Mouse (Mus musculus): ENCODE measurements at regions not wholly inside any gene's neighbourhood (a gene's known extent, or its start where the extent isn't known, plus 50 kb on each side); places are given as distances from the start of the nearest gene placed in this dataset.
A peak's percentile ranks its signal among the peaks of the same experiment; 100 is the strongest.

DNA sequence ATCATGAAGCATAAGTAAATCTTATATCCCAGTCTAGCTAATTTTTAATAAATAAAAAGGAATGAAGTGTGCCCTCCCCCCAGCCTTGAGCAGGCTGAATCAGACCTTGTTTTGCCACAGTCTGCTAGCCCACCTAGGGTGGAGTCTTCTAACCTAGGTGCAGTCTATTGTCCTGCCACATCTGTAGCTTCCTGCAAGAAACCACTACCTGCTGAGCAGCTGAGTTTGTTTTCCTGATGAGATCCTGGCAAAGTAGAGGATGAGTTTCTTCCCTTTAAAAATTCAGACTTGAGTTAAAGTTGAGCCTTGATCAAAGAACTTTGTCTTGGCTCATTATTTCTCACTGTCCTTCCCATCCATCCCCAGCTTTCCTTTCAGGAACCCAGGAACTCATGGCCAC lies 105.9 kb downstream of the B3gnt5 start:
- H3K9me3 ChIP-seq (replicated peaks; ENCODE audit: low read length): no peaks in the 10 kb centered on the region
- TF ChIP-seq POLR2AphosphoS2 (IDR thresholded peaks at IDR 0.05; ENCODE audit: low read depth, low read length) (no peak), PAX5 (IDR thresholded peaks at IDR 0.05; ENCODE audit: low read length) (no peak), ZC3H11A (IDR thresholded peaks at IDR 0.05; ENCODE audit: low read depth, low read length) (no peak), USF2 (conservative IDR thresholded peaks at IDR 0.05; ENCODE audit: low read depth, low read length) (no peak), ZNF384 (IDR thresholded peaks at IDR 0.05; ENCODE audit: low read depth, low read length) (no peak), ELF1 (IDR thresholded peaks at IDR 0.05; ENCODE audit: low read depth, low read length) (no peak), CHD1 (IDR thresholded peaks at IDR 0.05; ENCODE audit: low read depth, low read length) (no peak), ZKSCAN1 (IDR thresholded peaks at IDR 0.05; ENCODE audit: borderline replicate concordance, low read depth, low read length) (no peak), POLR2A (IDR thresholded peaks at IDR 0.05; ENCODE audit: low read depth, low read length) (no peak), ZMIZ1 (IDR thresholded peaks at IDR 0.05; ENCODE audit: low read depth, low read length) (no peak), MEF2A (IDR thresholded peaks at IDR 0.05; ENCODE audit: borderline replicate concordance, low read depth, low read length) (no peak), RAD21 (IDR thresholded peaks at IDR 0.05; ENCODE audit: low read depth, low read length) (no peak), NRF1 (IDR thresholded peaks at IDR 0.05; ENCODE audit: low read depth, low read length) (no peak), KAT2A (IDR thresholded peaks at IDR 0.05; ENCODE audit: insufficient replicate concordance, low read length) (no peak), GABPA (IDR thresholded peaks at IDR 0.05; ENCODE audit: insufficient replicate concordance, low read depth, low read length) (no peak), CHD2 (IDR thresholded peaks at IDR 0.05; ENCODE audit: low read length) (no peak), RCOR1 (conservative IDR thresholded peaks at IDR 0.05; ENCODE audit: low read depth, low read length) (no peak)
- DNase-seq (ENCODE audit: extremely low read depth): no peak
- H3K79me2 ChIP-seq (replicated peaks; ENCODE audit: control insufficient read depth, extremely low read depth, insufficient read depth, poor library complexity, severe bottlenecking): no peaks in the 10 kb centered on the region
- H3K4me2 ChIP-seq (ENCODE audit: insufficient read depth, low read depth, poor library complexity, severe bottlenecking): no peak overlapping the region
- no peak overlapping the region for H3K9ac ChIP-seq (ENCODE audit: insufficient read depth, low read depth)
- no peak overlapping the region for H3K27ac ChIP-seq (ENCODE audit: insufficient read depth, low read depth)
- H3K4me3 ChIP-seq (replicated peaks in 1 of 3; ENCODE audit: low read depth in 2 of 3, low read length in 2 of 3, poor library complexity in 1 of 3): no peak overlapping the region
- no peaks in the 10 kb centered on the region for H3K27me3 ChIP-seq (replicated peaks)
- peaks cover 0 to 17% of the 10 kb centered on the region in 2 experiments for H3K36me3 ChIP-seq (replicated peaks in 1 of 2; ENCODE audit: control insufficient read depth in 1 of 2, insufficient read depth in 1 of 2, low read length in 1 of 2)
- in situ Hi-C loops (cut with MboI; ENCODE audit: low pct_ligation_motif_present, low pct_unique_long_range_greater_than_20kb, low sequenced_read_pairs): no loop called here
- H3K4me1 ChIP-seq (ENCODE audit: control insufficient read depth in 1 of 2, insufficient read depth in 2 of 2): peaks cover 5 to 18% of the 10 kb centered on the region in 2 experiments
- dilution Hi-C loops (cut with MboI; ENCODE audit: extremely low pct_ligation_motif_present, extremely low pct_unique_long_range_greater_than_20kb, low sequenced_read_pairs): no loop called here

- Histone ChIP-seq H3K36me3 (replicated peaks in 1 of 2; ENCODE audit: control insufficient read depth in 1 of 2, insufficient read depth in 1 of 2, low read length in 1 of 2) (peaks cover 0 to 44% of the 10 kb centered on the region in 2 experiments), H3K9me3 (replicated peaks; ENCODE audit: low read length) (no peaks in the 10 kb centered on the region), H3K27me3 (replicated peaks) (no peaks in the 10 kb centered on the region), H3K79me2 (replicated peaks; ENCODE audit: control insufficient read depth, extremely low read depth, insufficient read depth, poor library complexity, severe bottlenecking) (no peaks in the 10 kb centered on the region), H3K4me3 (replicated peaks in 1 of 3; ENCODE audit: low read depth in 2 of 3, low read length in 2 of 3, poor library complexity in 1 of 3) (no peak overlapping the region), H3K9ac (ENCODE audit: insufficient read depth, low read depth) (no peak overlapping the region), H3K27ac (ENCODE audit: insufficient read depth, low read depth) (no peak overlapping the region), H3K4me2 (ENCODE audit: insufficient read depth, low read depth, poor library complexity, severe bottlenecking) (no peak overlapping the region), H3K4me1 (ENCODE audit: control insufficient read depth in 1 of 2, insufficient read depth in 2 of 2) (peaks cover 5 to 19% of the 10 kb centered on the region in 2 experiments)
- TF ChIP-seq CHD1 (IDR thresholded peaks at IDR 0.05; ENCODE audit: low read depth, low read length) (no peak), SIN3A (IDR thresholded peaks at IDR 0.05; ENCODE audit: low read length) (no peak), USF1 (IDR thresholded peaks at IDR 0.05; ENCODE audit: low read depth, low read length) (no peak), ZKSCAN1 (IDR thresholded peaks at IDR 0.05; ENCODE audit: borderline replicate concordance, low read depth, low read length) (no peak), MAZ (IDR thresholded peaks at IDR 0.05; ENCODE audit: low read depth, low read length) (no peak), SMC3 (IDR thresholded peaks at IDR 0.05; ENCODE audit: low read depth, low read length) (no peak), MAX (IDR thresholded peaks at IDR 0.05; ENCODE audit: low read length) (no peak), TBP (conservative IDR thresholded peaks at IDR 0.05; ENCODE audit: low read depth, low read length) (no peak), GABPA (IDR thresholded peaks at IDR 0.05; ENCODE audit: insufficient replicate concordance, low read depth, low read length) (no peak), JUN (IDR thresholded peaks at IDR 0.05; ENCODE audit: insufficient read depth, low read depth, low read length) (no peak), CTCF (conservative IDR thresholded peaks at IDR 0.05 in 1 of 2, IDR thresholded peaks at IDR 0.05 in 1 of 2; ENCODE audit: low read depth in 2 of 2, low read length in 2 of 2) (no peak), BHLHE40 (IDR thresholded peaks at IDR 0.05; ENCODE audit: low read depth, low read length) (no peak), EP300 (IDR thresholded peaks at IDR 0.05; ENCODE audit: low read length) (no peak), MEF2A (IDR thresholded peaks at IDR 0.05; ENCODE audit: borderline replicate concordance, low read depth, low read length) (no peak), MAFK (IDR thresholded peaks at IDR 0.05; ENCODE audit: insufficient replicate concordance, low read length) (no peak), MYC (IDR thresholded peaks at IDR 0.05; ENCODE audit: low read depth, low read length) (no peak)
- in situ Hi-C loops (cut with MboI; ENCODE audit: low pct_ligation_motif_present, low pct_unique_long_range_greater_than_20kb, low sequenced_read_pairs) (no loop called here), dilution Hi-C loops (cut with MboI; ENCODE audit: extremely low pct_ligation_motif_present, extremely low pct_unique_long_range_greater_than_20kb, low sequenced_read_pairs) (no loop called here)
- peak; percentile 31 for DNase-seq (ENCODE audit: extremely low read depth)
Observed at GRCm38 (mm10) chr16:19869425-19869824, 109.4 kb downstream of the B3gnt5 start.
